Mouse (Mus musculus) embryonic facial prominence, embryonic 13.5 days (tissue): ENCODE data around the gene Gm10663. TPM values are rescaled to one million over a fixed set of nuclear protein-coding genes. Genes with fewer than 3 reads are reported as not detected.

Source experiments
- ATAC-seq: fragments of 200-750 bp; cut with Nextera tagmentation; 2 replicates; pipeline ENCODE4 v1.8.0; 2017; ENCODE audit warnings: low read depth; ENCODE audit not compliant: insufficient number of reproducible peaks, insufficient read depth, low FRiP score, low TSS enrichment
- H3K27ac ChIP-seq: fragments of 300-500 bp; sonication (generic); 2 replicates; pipeline ENCODE4 v1.5.1; 2015; ENCODE audit warnings: moderate library complexity, mild to moderate bottlenecking, inconsistent platforms
- H3K27me3 ChIP-seq: fragments of 300-500 bp; sonication (generic); 2 replicates; pipeline ENCODE4 v1.6.1; 2015; ENCODE audit warnings: mild to moderate bottlenecking, inconsistent platforms
- H3K36me3 ChIP-seq: fragments of 300-500 bp; sonication (generic); 2 replicates; pipeline ENCODE4 v1.6.1; 2015; ENCODE audit warnings: mild to moderate bottlenecking, inconsistent platforms
- H3K4me1 ChIP-seq: fragments of 300-500 bp; sonication (generic); 2 replicates; pipeline ENCODE4 v1.6.1; 2015; ENCODE audit warnings: inconsistent platforms
- H3K4me2 ChIP-seq: fragments of 300-500 bp; sonication (generic); 2 replicates; pipeline ENCODE4 v1.6.1; 2015; ENCODE audit warnings: moderate library complexity, mild to moderate bottlenecking, inconsistent platforms
- H3K4me3 ChIP-seq: fragments of 300-500 bp; sonication (generic); 2 replicates; pipeline ENCODE4 v1.5.1; 2015; ENCODE audit warnings: mild to moderate bottlenecking, inconsistent platforms
- H3K9ac ChIP-seq: fragments of 300-500 bp; sonication (generic); 2 replicates; pipeline ENCODE4 v1.6.1; 2015; ENCODE audit warnings: mild to moderate bottlenecking, inconsistent platforms
- H3K9me3 ChIP-seq: fragments of 300-500 bp; sonication (generic); 2 replicates; pipeline ENCODE4 v1.6.1; 2016; ENCODE audit warnings: inconsistent platforms
- WGBS: fragments of 180-500 bp; shearing (Covaris S2); methylation state at CpG from one replicate; pipeline ENCODE4 v1.1.7; 2015; ENCODE audit warnings: mixed read lengths; 5-methylcytosine and 5-hydroxymethylcytosine counted together
- polyA plus RNA-seq: library from polyadenylated mRNA; unstranded; fragments of >200 nt; fragmentation: Nextera tagmentation; extraction: Ambion mirVana; gene quantifications from 2 replicates; pipeline ENCODE4 v1.2.1, GENCODE M21; 2015

Gene Gm10663
- polyA plus RNA-seq, 1 experiment from 2014 or later, result not detected

DNA sequence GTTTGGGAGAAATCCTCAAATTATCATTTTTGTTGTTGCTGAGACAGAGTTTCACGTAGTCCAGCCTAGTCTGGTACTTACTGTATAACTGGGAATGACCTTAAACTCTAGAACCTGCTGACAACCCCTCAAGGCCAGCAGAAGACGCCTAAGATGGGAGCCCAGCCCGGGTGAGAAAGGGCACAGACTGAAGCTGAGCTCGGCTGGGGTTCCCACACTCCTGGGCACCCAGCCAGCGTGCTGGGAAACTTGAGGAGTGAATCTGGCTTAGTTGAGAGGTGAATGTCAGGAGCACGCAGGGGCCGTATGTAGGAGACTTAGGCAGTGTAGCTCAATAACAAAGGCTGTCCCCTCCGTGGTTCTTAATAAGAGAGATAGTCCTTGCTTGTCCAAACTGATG, 12.9 kb downstream of the Gm10663 start:
- H3K4me1 ChIP-seq, result 0 out of 2 replicates have a peak, but pooled peaks cover 6% of the 10 kb centered on the region
- no peaks in the 10 kb centered on the region for H3K36me3 ChIP-seq
- no peaks in the 10 kb centered on the region for H3K27me3 ChIP-seq
- 56% methylated on average over 8 of the region's 8 CpGs for WGBS
- H3K4me2 ChIP-seq, result no peak overlapping the region
- H3K9ac ChIP-seq, result no peak overlapping the region
- H3K9me3 ChIP-seq, result no peaks in the 10 kb centered on the region
- no peak for ATAC-seq
- no peak overlapping the region for H3K4me3 ChIP-seq
- H3K27ac ChIP-seq, result no peak overlapping the region

GRCm38 (mm10) chr8:65088120-65088519, 13.3 kb downstream of the Gm10663 start:
- H3K9me3 ChIP-seq, result no peaks in the 10 kb centered on the region
- no peak overlapping the region for H3K4me3 ChIP-seq
- no peaks in the 10 kb centered on the region for H3K36me3 ChIP-seq
- H3K4me2 ChIP-seq, result no peak overlapping the region
- no peak overlapping the region for H3K9ac ChIP-seq
- no peaks in the 10 kb centered on the region for H3K27me3 ChIP-seq
- ATAC-seq, result no peak
- H3K4me1 ChIP-seq, result 0 out of 2 replicates have a peak, but pooled peaks cover 6% of the 10 kb centered on the region
- 80% methylated on average over 12 of the region's 12 CpGs for WGBS
- H3K27ac ChIP-seq, result no peak overlapping the region

DNA sequence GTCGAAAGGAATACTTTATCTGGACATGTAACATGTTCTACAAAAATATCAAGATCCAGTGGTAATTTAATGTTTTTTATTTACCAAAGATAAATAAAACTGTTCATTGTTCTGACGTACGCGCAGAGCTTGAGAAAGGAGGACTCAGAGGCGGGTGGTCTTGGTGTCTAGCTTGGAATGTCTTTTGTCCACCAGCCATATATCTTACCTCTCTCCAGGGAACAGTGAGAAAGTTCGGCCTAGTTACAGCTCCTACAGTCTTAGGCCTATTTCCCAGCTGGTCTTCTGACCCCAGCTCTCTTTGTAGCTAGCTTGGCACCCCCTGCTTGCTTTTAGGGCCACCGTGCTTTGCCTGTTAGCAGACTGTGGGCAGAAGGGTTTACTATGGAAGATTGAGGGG, 14.9 kb downstream of the Gm10663 start:
- WGBS, result 87% methylated on average over 7 of the region's 7 CpGs

GRCm38 (mm10) chr8:65097760-65098415, 23.1 kb downstream of the Gm10663 start:
- WGBS, result 73% methylated on average over 7 of the region's 7 CpGs

More for the DNA sequence above, 14.9 kb downstream of the Gm10663 start:
- Histone ChIP-seq H3K27ac (no peak overlapping the region), H3K4me3 (no peak overlapping the region), H3K9me3 (no peaks in the 10 kb centered on the region), H3K9ac (no peak overlapping the region), H3K4me1 (0 out of 2 replicates have a peak, but pooled peaks cover 6% of the 10 kb centered on the region), H3K27me3 (no peaks in the 10 kb centered on the region), H3K4me2 (no peak overlapping the region), H3K36me3 (no peaks in the 10 kb centered on the region)
- ATAC-seq, result no peak

GRCm38 (mm10) chr8:65099735-65100134, 24.9 kb downstream of the Gm10663 start:
- no peak overlapping the region for H3K4me2 ChIP-seq
- H3K27me3 ChIP-seq, result no peaks in the 10 kb centered on the region
- no peaks in the 10 kb centered on the region for H3K4me1 ChIP-seq
- H3K36me3 ChIP-seq, result no peaks in the 10 kb centered on the region
- no peaks in the 10 kb centered on the region for H3K9me3 ChIP-seq
- no peak for ATAC-seq
- no peak overlapping the region for H3K9ac ChIP-seq
- no peak overlapping the region for H3K4me3 ChIP-seq
- 55% methylated on average over 3 of the region's 3 CpGs for WGBS
- no peak overlapping the region for H3K27ac ChIP-seq

More at GRCm38 (mm10) chr8:65097760-65098415, 23.1 kb downstream of the Gm10663 start:
- Histone ChIP-seq H3K9ac (no peak overlapping the region), H3K36me3 (no peaks in the 10 kb centered on the region), H3K4me1 (no peaks in the 10 kb centered on the region), H3K4me2 (no peak overlapping the region), H3K4me3 (no peak overlapping the region), H3K27me3 (no peaks in the 10 kb centered on the region), H3K9me3 (no peaks in the 10 kb centered on the region), H3K27ac (no peak overlapping the region)
- no peak for ATAC-seq

DNA sequence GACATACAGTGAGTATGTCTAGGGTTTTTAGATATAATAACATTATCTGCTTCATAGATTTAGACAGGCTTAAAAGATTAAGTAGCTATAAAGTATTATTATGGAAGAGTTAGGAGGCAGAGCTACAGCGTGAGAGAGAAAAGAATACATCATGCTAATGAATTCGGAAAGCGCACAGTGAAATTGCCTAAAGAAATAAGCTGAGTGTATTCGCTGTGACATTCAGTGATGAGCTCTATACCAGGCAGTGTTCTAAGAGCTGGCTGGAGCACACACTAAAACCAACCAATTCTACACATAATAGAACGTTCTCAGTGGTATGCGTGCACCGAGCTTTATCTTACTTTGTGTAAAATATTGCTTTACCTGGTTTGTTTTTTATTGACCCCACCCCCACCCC, 28.8 kb downstream of the Gm10663 start:
- ATAC-seq, result no peak
- no peaks in the 10 kb centered on the region for H3K9me3 ChIP-seq
- no peak overlapping the region for H3K4me2 ChIP-seq
- H3K27me3 ChIP-seq, result no peaks in the 10 kb centered on the region
- H3K27ac ChIP-seq, result no peak overlapping the region
- no peaks in the 10 kb centered on the region for H3K36me3 ChIP-seq
- WGBS, result 80% methylated on average over 7 of the region's 7 CpGs
- H3K9ac ChIP-seq, result no peak overlapping the region
- H3K4me1 ChIP-seq, result no peaks in the 10 kb centered on the region
- no peak overlapping the region for H3K4me3 ChIP-seq

DNA sequence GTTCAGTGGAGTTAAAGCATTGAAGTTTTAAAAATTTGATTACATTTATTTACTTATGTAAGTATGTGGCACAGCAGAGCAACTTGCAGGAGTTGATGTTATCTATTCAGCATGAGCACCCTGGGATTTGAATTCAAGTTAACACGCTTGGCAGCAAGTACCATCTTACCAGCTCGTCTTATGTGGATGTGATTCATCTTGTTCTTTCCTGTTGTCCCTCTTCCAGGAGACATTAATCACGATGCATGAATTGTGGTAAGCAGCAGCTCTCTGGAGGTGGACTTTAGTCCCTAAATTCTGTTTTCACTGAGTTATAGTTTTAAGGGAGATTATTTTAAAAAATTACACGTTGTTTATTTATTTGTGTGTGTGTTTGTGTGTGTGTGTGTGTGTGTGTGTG, 29.2 kb downstream of the Gm10663 start:
- no peaks in the 10 kb centered on the region for H3K36me3 ChIP-seq
- H3K4me1 ChIP-seq, result no peaks in the 10 kb centered on the region
- no peak overlapping the region for H3K4me3 ChIP-seq
- WGBS, result 71% methylated on average over 4 of the region's 4 CpGs
- no peak overlapping the region for H3K9ac ChIP-seq
- no peak overlapping the region for H3K4me2 ChIP-seq
- no peak for ATAC-seq
- H3K27me3 ChIP-seq, result no peaks in the 10 kb centered on the region
- no peak overlapping the region for H3K27ac ChIP-seq
- no peaks in the 10 kb centered on the region for H3K9me3 ChIP-seq

- no peak for ATAC-seq
- no peaks in the 10 kb centered on the region for H3K9me3 ChIP-seq
- no peaks in the 10 kb centered on the region for H3K4me1 ChIP-seq
- no peaks in the 10 kb centered on the region for H3K36me3 ChIP-seq
- 93% methylated on average over 25 of the region's 25 CpGs for WGBS
- H3K9ac ChIP-seq, result no peak overlapping the region
- H3K4me2 ChIP-seq, result no peak overlapping the region
- H3K27me3 ChIP-seq, result no peaks in the 10 kb centered on the region
- H3K4me3 ChIP-seq, result no peak overlapping the region
- H3K27ac ChIP-seq, result no peak overlapping the region
These were observed 33.3 kb downstream of the Gm10663 start for GRCm38 (mm10) chr8:65107936-65108718.

DNA sequence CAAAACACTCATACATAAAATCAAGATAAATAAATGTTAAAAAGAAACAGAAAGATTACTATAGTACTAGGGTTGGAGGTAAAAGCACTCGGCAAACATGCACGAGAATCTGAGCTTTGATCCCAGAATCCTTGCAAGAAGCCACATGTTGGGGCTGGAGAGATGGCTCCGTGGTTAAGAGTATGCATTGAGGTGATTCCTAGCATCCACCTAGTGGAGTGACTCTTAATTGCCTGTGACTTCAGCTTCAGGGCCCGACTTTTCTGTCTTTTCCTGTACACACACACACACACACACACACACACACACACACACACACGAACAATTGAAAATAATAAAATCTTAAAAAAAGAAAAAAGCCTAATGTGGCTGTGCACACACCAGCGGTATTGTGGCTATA, 34.1 kb downstream of the Gm10663 start:
- ATAC-seq, result no peak
- no peaks in the 10 kb centered on the region for H3K9me3 ChIP-seq
- no peaks in the 10 kb centered on the region for H3K27me3 ChIP-seq
- no peak overlapping the region for H3K9ac ChIP-seq
- WGBS, result 65% methylated on average over 6 of the region's 6 CpGs
- no peak overlapping the region for H3K27ac ChIP-seq
- H3K36me3 ChIP-seq, result no peaks in the 10 kb centered on the region
- no peaks in the 10 kb centered on the region for H3K4me1 ChIP-seq
- H3K4me2 ChIP-seq, result no peak overlapping the region
- H3K4me3 ChIP-seq, result no peak overlapping the region

DNA sequence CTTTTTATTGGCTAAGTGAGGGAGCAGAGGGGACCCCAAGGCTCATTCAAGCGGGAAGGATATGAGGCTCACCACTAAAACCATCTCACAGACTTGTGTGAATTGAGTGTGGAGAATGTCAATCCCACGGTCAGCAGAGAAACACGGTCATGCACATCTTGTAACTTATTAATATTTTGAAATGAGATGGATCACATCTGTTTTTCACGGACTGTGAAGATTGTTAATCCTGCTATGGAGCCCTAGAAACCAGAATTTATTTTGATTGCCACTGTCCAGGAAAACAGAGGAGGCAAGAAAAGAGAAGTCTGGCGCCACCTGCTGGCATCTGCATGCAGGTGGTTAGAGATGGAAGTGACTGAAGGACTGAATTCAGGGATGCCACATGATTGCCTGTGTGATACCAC, 35.5 kb downstream of the Gm10663 start:
- no peak overlapping the region for H3K27ac ChIP-seq
- H3K4me1 ChIP-seq, result no peaks in the 10 kb centered on the region
- H3K4me3 ChIP-seq, result no peak overlapping the region
- H3K4me2 ChIP-seq, result no peak overlapping the region
- H3K36me3 ChIP-seq, result no peaks in the 10 kb centered on the region
- no peaks in the 10 kb centered on the region for H3K9me3 ChIP-seq
- WGBS, result 30% methylated on average over 5 of the region's 5 CpGs
- no peak overlapping the region for H3K9ac ChIP-seq
- H3K27me3 ChIP-seq, result no peaks in the 10 kb centered on the region
- ATAC-seq, result no peak

GRCm38 (mm10) chr8:65112092-65112491, 37.3 kb downstream of the Gm10663 start:
- Histone ChIP-seq H3K4me1 (no peaks in the 10 kb centered on the region), H3K4me2 (no peak overlapping the region), H3K4me3 (no peak overlapping the region), H3K27ac (no peak overlapping the region), H3K9me3 (no peaks in the 10 kb centered on the region), H3K36me3 (no peaks in the 10 kb centered on the region), H3K27me3 (no peaks in the 10 kb centered on the region), H3K9ac (no peak overlapping the region)
- 75% methylated on average over 6 of the region's 6 CpGs for WGBS
- ATAC-seq, result no peak

GRCm38 (mm10) chr8:65126014-65126413, 51.2 kb downstream of the Gm10663 start:
- no peaks in the 10 kb centered on the region for H3K9me3 ChIP-seq
- 80% methylated on average over 1 of the region's 1 CpGs for WGBS
- ATAC-seq, result no peak
- H3K36me3 ChIP-seq, result no peaks in the 10 kb centered on the region
- H3K27me3 ChIP-seq, result no peaks in the 10 kb centered on the region
- H3K4me3 ChIP-seq, result no peak overlapping the region
- no peak overlapping the region for H3K27ac ChIP-seq
- H3K9ac ChIP-seq, result no peak overlapping the region
- H3K4me1 ChIP-seq, result no peaks in the 10 kb centered on the region
- H3K4me2 ChIP-seq, result no peak overlapping the region
